Mouse (Mus musculus) kidney, postnatal 14 days (tissue): ENCODE measurements around the gene Sec24c.

ENCODE experiments used
- DNase-seq: peaks from one replicate; pipeline ENCODE4 v3.0.0; 2022; ENCODE audit warnings: mixed read lengths

The Sec24c gene

GRCm38 (mm10) chr14:20737306-20737705 is 63.2 kb downstream of the Sec24c start:
- peak; percentile 67 for DNase-seq

DNA sequence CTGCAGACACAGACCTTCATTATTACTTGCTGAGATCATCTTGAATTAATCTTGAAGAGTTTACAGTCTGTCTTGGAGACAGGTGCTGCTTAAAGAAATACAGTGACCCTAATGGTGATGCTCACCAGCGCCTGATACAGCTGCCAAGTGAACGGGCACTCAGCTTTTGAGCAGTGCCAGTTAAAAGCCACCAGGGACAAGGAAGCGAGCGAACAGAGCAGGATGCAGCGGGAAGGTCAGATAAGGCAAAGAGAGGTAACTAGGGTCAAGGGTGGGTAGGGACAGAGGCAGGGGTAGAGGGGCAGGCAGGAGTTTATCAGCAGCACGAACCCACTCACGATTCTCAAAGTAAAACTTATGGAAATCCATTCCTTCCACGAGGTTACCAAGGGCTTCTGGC is 64.4 kb downstream of the Sec24c start:
- no peak for DNase-seq

DNA sequence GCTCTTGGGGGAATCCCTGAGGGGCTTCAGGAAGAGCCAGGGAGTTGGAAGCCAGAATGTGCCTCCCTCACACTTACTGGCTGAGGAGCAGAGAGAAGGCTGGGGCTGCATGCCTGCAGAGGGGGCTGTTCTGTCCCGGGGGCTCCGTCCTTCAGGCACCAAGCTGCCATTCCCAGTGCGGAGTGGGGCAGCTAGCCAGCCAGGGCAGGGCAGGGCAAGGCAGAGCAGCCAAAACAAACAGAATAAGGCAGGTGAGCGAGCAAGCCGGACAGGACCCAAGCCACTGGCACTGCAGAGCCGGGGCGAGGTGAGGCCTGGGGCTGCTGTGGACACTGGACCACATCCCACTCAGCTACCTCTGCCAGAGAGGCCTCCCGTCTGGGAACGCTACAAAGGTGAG is 67.2 kb downstream of the Sec24c start:
- DNase-seq: no peak

GRCm38 (mm10) chr14:20743614-20744013 is 69.5 kb downstream of the Sec24c start:
- DNase-seq: peak; percentile 59
